Mouse (Mus musculus): ENCODE data around the gene Nts. TPM values are rescaled to one million over a fixed set of nuclear protein-coding genes. Genes with fewer than 3 reads are reported as not detected.
"Not testable (repeated sequence)": the region's sequence is repeated elsewhere in the genome, so short reads cannot be mapped to it uniquely, and the experiment has no call there.

Gene Nts
- total and polyA plus RNA-seq, 2 experiments from 2014 or later, result 15.2 to 19.3 TPM

DNA sequence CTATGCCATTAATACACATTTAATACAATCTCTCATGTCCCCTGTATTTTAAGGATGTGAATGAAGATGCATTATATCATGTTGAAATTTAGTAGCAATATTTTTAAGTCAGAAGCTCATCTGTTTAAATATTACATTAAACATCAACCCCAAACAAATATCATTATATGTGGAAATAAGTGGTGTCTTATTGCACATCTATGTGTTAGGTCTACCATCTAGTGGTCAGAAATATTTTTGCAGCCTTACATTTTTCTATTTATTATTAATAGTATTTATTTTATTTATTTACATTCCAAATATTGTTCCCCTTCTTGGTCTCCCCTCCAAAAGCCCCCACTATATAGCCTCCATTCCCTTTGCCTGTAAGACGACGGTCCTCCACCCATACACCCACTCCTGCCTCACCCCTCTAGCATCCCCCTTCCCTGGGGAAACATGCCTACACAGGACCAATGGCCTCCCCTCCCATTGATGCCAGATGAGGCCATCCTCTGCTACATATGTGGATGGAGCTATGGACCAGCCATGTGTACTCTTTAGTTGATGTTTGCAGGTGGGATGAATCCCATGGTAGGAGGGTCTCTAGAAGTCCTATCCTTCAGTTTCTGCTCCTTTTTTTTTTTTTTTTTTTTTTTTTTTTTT lies 45.3 kb downstream of the Nts start:
- Histone ChIP-seq H3K4me3 (ENCODE audit: low read depth, low read length) (no peak overlapping the region), H3K4me2 (ENCODE audit: low read depth, low read length) (no peak overlapping the region), H3K4me1 (ENCODE audit: control insufficient read depth, insufficient read depth) (no peaks in the 10 kb centered on the region), H3K9ac (replicated peaks; ENCODE audit: low read depth, low read length) (no peak overlapping the region), H3K27me3 (ENCODE audit: control insufficient read depth, insufficient read depth, low read length) (no peaks in the 10 kb centered on the region), H3K36me3 (replicated peaks; ENCODE audit: control insufficient read depth, insufficient read depth, low read length) (no peaks in the 10 kb centered on the region), H3K27ac (ENCODE audit: low read depth) (no peak overlapping the region), H3K9me3 (replicated peaks; ENCODE audit: control insufficient read depth, low read length) (no peaks in the 10 kb centered on the region)
- DNase-seq (ENCODE audit: low spot score), result no peak
- WGBS, result 22% methylated on average over 2 of the region's 2 CpGs
- no peak for ATAC-seq (ENCODE audit: insufficient read depth, low read depth)
- TF ChIP-seq EP300 (IDR thresholded peaks at IDR 0.05; ENCODE audit: low read depth), result no peak
- TF ChIP-seq CTCF (IDR thresholded peaks at IDR 0.05; ENCODE audit: low read depth), result peak; percentile 42

DNA sequence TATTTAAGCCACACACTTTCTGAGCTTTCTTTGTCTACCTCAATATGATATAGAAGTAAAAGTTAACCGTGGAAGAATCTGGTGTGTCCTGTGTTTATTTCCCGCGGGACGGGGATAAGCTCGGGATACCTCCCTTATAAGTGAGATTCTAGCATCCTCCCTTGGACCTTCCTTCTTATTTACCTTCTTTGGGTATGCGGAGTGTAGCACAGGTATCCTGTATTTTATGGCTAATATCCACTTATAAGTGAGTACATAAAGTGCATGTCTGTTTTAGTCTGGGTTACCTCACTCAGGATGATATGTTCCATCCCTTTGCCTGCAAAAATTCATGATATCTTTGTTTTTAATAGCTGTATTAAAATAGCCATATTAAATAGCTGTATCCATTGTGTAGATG lies 54.8 kb downstream of the Nts start:
- WGBS, result 43% methylated on average over 6 of the region's 6 CpGs
- H3K4me3 ChIP-seq (ENCODE audit: low read depth, low read length); H3K36me3 ChIP-seq (replicated peaks; ENCODE audit: control insufficient read depth, insufficient read depth, low read length); DNase-seq (ENCODE audit: low spot score); H3K27me3 ChIP-seq (ENCODE audit: control insufficient read depth, insufficient read depth, low read length); H3K9ac ChIP-seq (replicated peaks; ENCODE audit: low read depth, low read length); H3K27ac ChIP-seq (ENCODE audit: low read depth); H3K9me3 ChIP-seq (replicated peaks; ENCODE audit: control insufficient read depth, low read length); H3K4me1 ChIP-seq (ENCODE audit: control insufficient read depth, insufficient read depth); ATAC-seq (ENCODE audit: insufficient read depth, low read depth): not testable (repeated sequence)
- peak overlapping the region; percentile 40 for H3K4me2 ChIP-seq (ENCODE audit: low read depth, low read length)

DNA sequence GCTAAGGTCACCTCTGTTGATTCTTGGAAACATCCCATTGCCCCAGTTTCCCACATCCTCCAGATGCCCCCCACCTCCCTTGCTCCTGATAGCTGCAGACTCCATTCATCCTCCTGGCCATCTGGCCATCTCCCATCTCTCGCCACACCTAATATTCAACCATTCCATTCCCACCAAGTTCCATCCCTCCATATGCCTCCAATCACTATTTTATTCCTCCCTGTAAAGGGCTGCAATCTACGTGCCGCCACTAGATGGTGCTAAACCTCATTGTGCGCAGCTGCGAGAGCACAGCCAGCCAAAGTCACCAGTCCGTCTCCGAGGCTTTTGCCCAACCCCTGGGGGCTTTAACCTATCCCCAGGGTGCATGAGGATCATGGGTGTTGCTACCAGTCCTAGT lies 55.2 kb downstream of the Nts start:
- not testable (repeated sequence) for DNase-seq (ENCODE audit: low spot score); H3K27me3 ChIP-seq (ENCODE audit: control insufficient read depth, insufficient read depth, low read length); H3K9me3 ChIP-seq (replicated peaks; ENCODE audit: control insufficient read depth, low read length); H3K4me1 ChIP-seq (ENCODE audit: control insufficient read depth, insufficient read depth); H3K9ac ChIP-seq (replicated peaks; ENCODE audit: low read depth, low read length); H3K36me3 ChIP-seq (replicated peaks; ENCODE audit: control insufficient read depth, insufficient read depth, low read length); ATAC-seq (ENCODE audit: insufficient read depth, low read depth); H3K27ac ChIP-seq (ENCODE audit: low read depth); H3K4me3 ChIP-seq (ENCODE audit: low read depth, low read length)
- peak; percentile 46 for TF ChIP-seq CTCF (IDR thresholded peaks at IDR 0.05; ENCODE audit: low read depth)
- 4% methylated on average over 5 of the region's 7 CpGs for WGBS
- H3K4me2 ChIP-seq (ENCODE audit: low read depth, low read length), result peak overlapping the region; percentile 40; the same call in 1 of the 2 replicates

Other genes starting within 250 kb of the Nts start
- gene Rassf9, start 21.7 kb upstream of the Nts start, total RNA-seq (2014; rRNA removed; ENCODE audit: low replicate concordance), result 3.4 and 16.2 TPM in 2 replicates
- 2.2 and 2.6 TPM in 2 replicates for gene Rassf9, start 21.7 kb upstream of the Nts start, polyA plus RNA-seq (2015; fragmentation: Nextera tagmentation; extraction: Ambion mirVana)

Measured in heart, postnatal 0 days (tissue).